Mouse (Mus musculus) testis, adult 2 months (tissue): ENCODE results near the gene Ganab. TPM values are rescaled to one million over a fixed set of nuclear protein-coding genes. Genes with fewer than 3 reads are reported as not detected.

Experiments
- H3K27ac ChIP-seq: fragments of 200-500 bp; 2 replicates; pipeline ENCODE4 v1.5.1; 2012; ENCODE audit warnings: low read depth, low read length; ENCODE audit not compliant: control insufficient read depth, insufficient read depth
- H3K27me3 ChIP-seq: fragments of 200-500 bp; 2 replicates; pipeline ENCODE4 v1.6.1; 2012; ENCODE audit warnings: mild to moderate bottlenecking, low read length, moderate library complexity; ENCODE audit not compliant: control insufficient read depth, insufficient read depth
- H3K36me3 ChIP-seq: fragments of 200-500 bp; 2 replicates; pipeline ENCODE4 v1.6.1; 2012; ENCODE audit warnings: mild to moderate bottlenecking, low read length; ENCODE audit not compliant: control insufficient read depth, insufficient read depth
- H3K4me1 ChIP-seq: fragments of 200-500 bp; 2 replicates; pipeline ENCODE4 v1.6.1; 2012; ENCODE audit warnings: low read length; ENCODE audit not compliant: control insufficient read depth, insufficient read depth
- H3K4me3 ChIP-seq: fragments of 200-500 bp; 2 replicates; pipeline ENCODE4 v1.5.1; 2012; ENCODE audit warnings: low read depth, mild to moderate bottlenecking, low read length, moderate library complexity, mixed read lengths; ENCODE audit not compliant: control insufficient read depth
- CTCF ChIP-seq: fragments of 200-500 bp; IDR thresholded peaks from 2 replicates; pipeline ENCODE4 v1.5.1; 2012; ENCODE audit warnings: low read depth, mild to moderate bottlenecking, inconsistent platforms, low read length, moderate library complexity; ENCODE audit not compliant: control insufficient read depth, insufficient read depth, insufficient replicate concordance
- POLR2A ChIP-seq: fragments of 200-500 bp; IDR thresholded peaks from 2 replicates; pipeline ENCODE4 v1.6.1; 2012; ENCODE audit warnings: low read depth, mild to moderate bottlenecking, inconsistent platforms, low read length, moderate library complexity; ENCODE audit not compliant: control insufficient read depth
- polyA plus RNA-seq: library from polyadenylated mRNA; depleted of rRNA; stranded (reverse); fragments of >200 nt; gene quantifications from 2 replicates; pipeline ENCODE4 v1.2.3, GENCODE M21; 2012; rRNA removed

The Ganab gene
- polyA plus RNA-seq, 1 experiment, result 57.0 TPM

GRCm38 (mm10) chr19:8952241-8952640 is 54.4 kb downstream of the Ganab start:
- no peaks in the 10 kb centered on the region; the same call in 1 of the 2 replicates for H3K4me1 ChIP-seq
- H3K36me3 ChIP-seq, result peaks cover 13% of the 10 kb centered on the region
- no peak overlapping the region for H3K27ac ChIP-seq
- no peaks in the 10 kb centered on the region for H3K27me3 ChIP-seq
- TF ChIP-seq POLR2A (no peak), CTCF (no peak)
- no peak overlapping the region for H3K4me3 ChIP-seq

- Histone ChIP-seq H3K27ac (peak within 1 kb of the TSS; percentile 77), H3K27me3 (no peaks in the 10 kb centered on the region), H3K4me1 (no peaks in the 10 kb centered on the region; the same call in 1 of the 2 replicates), H3K4me3 (peak within 1 kb of the TSS; percentile 84), H3K36me3 (peaks cover 10% of the 10 kb centered on the region)
- TF ChIP-seq CTCF (no peak), POLR2A (peak; percentile 87)
These were observed 55.5 kb downstream of the Ganab start, which contains the start of gene Tut1 for GRCm38 (mm10) chr19:8953135-8954039. Tut1 (plus strand) TSS chr19:8953847.

- TF ChIP-seq POLR2A, result no peak
- TF ChIP-seq CTCF, result no peak
- Histone ChIP-seq H3K27me3 (no peaks in the 10 kb centered on the region), H3K36me3 (peaks cover 8% of the 10 kb centered on the region)
These were observed 56.3 kb downstream of the Ganab start for GRCm38 (mm10) chr19:8954171-8954570.

GRCm38 (mm10) chr19:8962256-8962655 is 64.4 kb downstream of the Ganab start:
- Histone ChIP-seq H3K4me1 (peaks cover 2% of the 10 kb centered on the region), H3K4me3 (no peak overlapping the region), H3K27ac (no peak overlapping the region), H3K36me3 (peaks cover 6% of the 10 kb centered on the region; the same call in 1 of the 2 replicates), H3K27me3 (no peaks in the 10 kb centered on the region)
- TF ChIP-seq CTCF (no peak), POLR2A (no peak)

More at GRCm38 (mm10) chr19:8954171-8954570, 56.3 kb downstream of the Ganab start:
- H3K4me3 ChIP-seq, result peak overlapping the region; percentile 84
- H3K4me1 ChIP-seq, result no peaks in the 10 kb centered on the region; the same call in 1 of the 2 replicates
- peak overlapping the region; percentile 77 for H3K27ac ChIP-seq

GRCm38 (mm10) chr19:8965075-8965474 is 67.2 kb downstream of the Ganab start:
- Histone ChIP-seq H3K4me3 (peak overlapping the region; percentile 98), H3K27ac (peak overlapping the region; percentile 98)

GRCm38 (mm10) chr19:8965771-8966170 is 67.9 kb downstream of the Ganab start:
- Histone ChIP-seq H3K27ac (peak overlapping the region; percentile 98), H3K4me1 (peaks cover 5% of the 10 kb centered on the region), H3K36me3 (peaks cover 4% of the 10 kb centered on the region; the same call in 1 of the 2 replicates), H3K4me3 (peak overlapping the region; percentile 98), H3K27me3 (no peaks in the 10 kb centered on the region)
- TF ChIP-seq CTCF (no peak), POLR2A (no peak; the same call in 1 of the 2 replicates)

More at GRCm38 (mm10) chr19:8965075-8965474, 67.2 kb downstream of the Ganab start:
- H3K36me3 ChIP-seq, result peaks cover 4% of the 10 kb centered on the region; the same call in 1 of the 2 replicates
- TF ChIP-seq POLR2A (no peak), CTCF (no peak)
- peaks cover 5% of the 10 kb centered on the region for H3K4me1 ChIP-seq
- no peaks in the 10 kb centered on the region for H3K27me3 ChIP-seq

- peak overlapping the region; percentile 98 for H3K4me3 ChIP-seq
- peak overlapping the region; percentile 98 for H3K27ac ChIP-seq
- H3K36me3 ChIP-seq, result peaks cover 4% of the 10 kb centered on the region; the same call in 1 of the 2 replicates
- no peaks in the 10 kb centered on the region for H3K27me3 ChIP-seq
- TF ChIP-seq POLR2A (no peak), CTCF (no peak)
- peaks cover 5% of the 10 kb centered on the region for H3K4me1 ChIP-seq
These were observed 68.3 kb downstream of the Ganab start for GRCm38 (mm10) chr19:8966198-8966589.

Other genes starting within 250 kb of the Ganab start
- gene Chrm1, start 234.3 kb upstream of the Ganab start, polyA plus RNA-seq, result 0.58 and 0.99 TPM in 2 replicates
- gene Slc3a2, start 174.7 kb upstream of the Ganab start, polyA plus RNA-seq, result 111 and 121 TPM in 2 replicates
- gene Wdr74, start 162.2 kb upstream of the Ganab start, polyA plus RNA-seq, result 18.3 and 21.8 TPM in 2 replicates
- gene 1700092M07Rik, start 157.4 kb upstream of the Ganab start, polyA plus RNA-seq, result 670 and 676 TPM in 2 replicates
- 61.5 and 62.8 TPM in 2 replicates for gene Stx5a, start 156.7 kb upstream of the Ganab start, polyA plus RNA-seq
- gene Nxf1, start 141.0 kb upstream of the Ganab start, polyA plus RNA-seq, result 166 and 174 TPM in 2 replicates
- 15.8 and 17.0 TPM in 2 replicates for gene Tmem223, start 127.1 kb upstream of the Ganab start, polyA plus RNA-seq
- 29.7 and 30.8 TPM in 2 replicates for gene Tmem179b, start 123.6 kb upstream of the Ganab start, polyA plus RNA-seq
- 28.1 and 36.2 TPM in 2 replicates for gene Taf6l, start 111.7 kb upstream of the Ganab start, polyA plus RNA-seq
- gene Polr2g, start 99.5 kb upstream of the Ganab start, polyA plus RNA-seq, result 38.4 and 48.4 TPM in 2 replicates
- 40.5 and 44.2 TPM in 2 replicates for gene Zbtb3, start 95.5 kb upstream of the Ganab start, polyA plus RNA-seq
- 6.8 and 7.9 TPM in 2 replicates for gene Ttc9c, start 78.7 kb upstream of the Ganab start, polyA plus RNA-seq
- gene Hnrnpul2, start 78.1 kb upstream of the Ganab start, polyA plus RNA-seq, result 12.9 and 14.9 TPM in 2 replicates
- gene AC129217.1, start 68.3 kb upstream of the Ganab start, polyA plus RNA-seq, result 0.64 and 1.9 TPM in 2 replicates
- 743 and 750 TPM in 2 replicates for gene Bscl2, start 60.6 kb upstream of the Ganab start, polyA plus RNA-seq
- gene Gng3, start 58.9 kb upstream of the Ganab start, polyA plus RNA-seq, result 2.0 and 2.4 TPM in 2 replicates
- 0.37 and 0.40 TPM in 2 replicates for gene Lrrn4cl, start 47.3 kb upstream of the Ganab start, polyA plus RNA-seq
- 83.7 and 92.2 TPM in 2 replicates for gene Ubxn1, start 26.6 kb upstream of the Ganab start, polyA plus RNA-seq
- 40.0 and 41.0 TPM in 2 replicates for gene Uqcc3, start 17.1 kb upstream of the Ganab start, polyA plus RNA-seq
- gene Lbhd1, start 14.3 kb upstream of the Ganab start, polyA plus RNA-seq, result 1.1 and 1.9 TPM in 2 replicates
- gene Gm49403, start 14.1 kb upstream of the Ganab start, polyA plus RNA-seq, result not detected in 2 replicates
- gene 1810009A15Rik, start 9.2 kb upstream of the Ganab start, polyA plus RNA-seq, result 48.2 and 48.4 TPM in 2 replicates
- 1.1 TPM in 1 of 2 replicates, not detected in the other for gene Gm49416, start 9.1 kb upstream of the Ganab start, polyA plus RNA-seq
- 6.6 and 6.7 TPM in 2 replicates for gene Ints5, start 5.1 kb upstream of the Ganab start, polyA plus RNA-seq
- 19.5 and 20.4 TPM in 2 replicates for gene B3gat3, start 22.3 kb downstream of the Ganab start, polyA plus RNA-seq
- 11.6 and 13.7 TPM in 2 replicates for gene Rom1, start 31.3 kb downstream of the Ganab start, polyA plus RNA-seq
- gene Eml3, start 31.5 kb downstream of the Ganab start, polyA plus RNA-seq, result 4.9 and 5.7 TPM in 2 replicates
- gene Mta2, start 43.8 kb downstream of the Ganab start, polyA plus RNA-seq, result 14.0 and 14.5 TPM in 2 replicates
- gene Tut1, start 55.8 kb downstream of the Ganab start, polyA plus RNA-seq, result 38.2 and 38.6 TPM in 2 replicates
- 442 and 506 TPM in 2 replicates for gene Eef1g, start 69.0 kb downstream of the Ganab start, polyA plus RNA-seq
- 1.6 and 2.3 TPM in 2 replicates for gene Ahnak, start 91.2 kb downstream of the Ganab start, polyA plus RNA-seq
- 0.41 TPM in 1 of 2 replicates, not detected in the other for gene Scgb1a1, start 189.9 kb downstream of the Ganab start, polyA plus RNA-seq
- 232 and 259 TPM in 2 replicates for gene Asrgl1, start 237.6 kb downstream of the Ganab start, polyA plus RNA-seq